Mouse (Mus musculus) embryo, embryonic 10 days (tissue): ENCODE measurements around the gene H2afj.
"Not testable (repeated sequence)": the region's sequence is repeated elsewhere in the genome, so short reads cannot be mapped to it uniquely, and the experiment has no call there.

ENCODE experiments used
- DNase-seq: peaks from one replicate; pipeline ENCODE4 v3.0.0-alpha.2; 2015; ENCODE audit warnings: low spot score

Gene H2afj

GRCm38 (mm10) chr6:136808014-136808417 lies at the start of gene H2afj:
H2afj (plus strand) TSS chr6:136808244.
- peak; percentile 97 for DNase-seq

- no peak for DNase-seq
Measured at GRCm38 (mm10) chr6:136763912-136764311, 44.1 kb upstream of the H2afj start.

- DNase-seq: no peak
Measured at GRCm38 (mm10) chr6:136769143-136769542, 38.9 kb upstream of the H2afj start.

- DNase-seq: no peak
Measured at GRCm38 (mm10) chr6:136769859-136770258, 38.2 kb upstream of the H2afj start.

DNA sequence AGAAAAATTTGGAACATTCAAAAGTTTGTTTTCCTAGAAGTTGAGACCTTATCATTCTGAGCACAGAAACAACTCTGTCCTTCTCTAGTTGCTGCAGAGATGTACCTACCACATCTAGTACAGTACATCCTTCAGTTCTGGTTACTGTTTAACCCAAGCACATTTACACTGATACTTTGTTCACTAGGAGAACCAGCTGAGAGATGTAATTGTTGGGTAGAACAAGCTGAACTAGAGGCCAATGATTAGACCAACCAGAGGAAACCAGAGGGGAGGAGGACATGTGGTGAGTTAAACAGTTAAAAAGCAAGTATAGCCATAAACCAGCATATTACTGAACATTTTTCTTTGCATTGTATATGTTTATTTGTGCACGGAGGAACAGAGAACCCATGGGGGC lies 31.7 kb upstream of the H2afj start:
- no peak for DNase-seq

- no peak for DNase-seq
Measured at GRCm38 (mm10) chr6:136781377-136781986, 26.6 kb upstream of the H2afj start, which contains the start of gene Gucy2c. Gucy2c (minus strand) TSS chr6:136781765.

DNA sequence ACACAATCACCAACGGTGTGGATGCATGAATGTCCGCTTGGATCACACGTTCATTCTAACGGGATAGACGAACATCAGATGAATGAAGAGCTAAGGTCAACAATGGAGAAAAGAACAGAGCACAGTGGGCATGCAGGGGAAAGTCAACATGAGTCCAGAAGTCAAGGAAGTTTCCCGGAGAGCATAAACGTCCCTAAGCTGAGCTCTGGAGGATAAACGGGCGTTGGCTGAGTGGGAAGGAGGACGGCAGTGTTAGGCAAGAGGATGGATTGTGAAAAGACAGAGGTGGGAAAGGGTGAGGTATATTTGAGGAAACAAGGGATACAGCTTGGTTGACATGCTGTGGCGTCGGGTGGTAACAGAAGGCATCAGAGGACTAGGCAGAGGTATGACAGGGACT lies 25.9 kb upstream of the H2afj start:
- DNase-seq: no peak

GRCm38 (mm10) chr6:136782761-136783160 lies 25.3 kb upstream of the H2afj start:
- no peak for DNase-seq

GRCm38 (mm10) chr6:136789391-136789971 lies 18.6 kb upstream of the H2afj start:
- DNase-seq: no peak

DNA sequence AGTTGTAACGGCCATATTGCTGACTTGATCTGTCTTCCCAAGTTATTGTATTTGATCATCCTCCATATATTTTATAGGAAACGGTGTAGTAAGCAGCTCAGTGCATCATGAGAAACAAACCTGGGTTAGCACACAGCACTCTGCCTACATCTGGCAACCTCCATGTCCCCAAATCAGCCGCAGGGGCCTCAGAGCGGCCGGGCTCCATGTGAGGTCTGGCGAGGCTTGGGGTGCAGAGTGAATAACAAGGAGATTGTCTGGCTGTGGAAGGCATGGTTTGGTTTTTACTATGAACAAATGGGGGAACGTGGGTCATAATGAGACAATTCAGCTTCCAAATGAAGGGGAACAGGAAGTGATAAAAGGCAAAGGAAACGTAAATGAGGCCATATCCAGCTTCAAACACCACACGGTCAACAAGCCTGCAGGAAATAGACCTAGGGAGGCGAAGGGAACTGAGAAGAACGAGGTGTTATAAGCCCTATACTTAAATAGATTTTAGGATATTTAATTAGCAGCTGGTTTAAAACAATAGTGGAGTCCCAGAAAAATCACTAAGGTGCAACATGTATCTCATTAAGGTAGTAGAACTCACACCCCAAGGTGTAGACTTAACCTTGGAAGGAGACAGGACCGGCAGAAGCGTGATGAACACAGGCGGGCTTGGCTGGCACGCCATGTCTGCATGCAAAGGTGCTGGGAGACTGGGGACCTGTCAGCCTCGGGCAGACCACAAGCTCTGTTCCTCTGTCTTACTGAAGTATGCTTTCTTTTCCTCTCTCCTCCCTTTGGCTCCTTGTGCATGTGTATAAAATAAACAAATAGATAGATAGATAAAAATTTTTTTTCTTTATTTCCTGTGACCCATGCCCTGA lies 14.9 kb upstream of the H2afj start:
- peak; percentile 27 for DNase-seq

DNA sequence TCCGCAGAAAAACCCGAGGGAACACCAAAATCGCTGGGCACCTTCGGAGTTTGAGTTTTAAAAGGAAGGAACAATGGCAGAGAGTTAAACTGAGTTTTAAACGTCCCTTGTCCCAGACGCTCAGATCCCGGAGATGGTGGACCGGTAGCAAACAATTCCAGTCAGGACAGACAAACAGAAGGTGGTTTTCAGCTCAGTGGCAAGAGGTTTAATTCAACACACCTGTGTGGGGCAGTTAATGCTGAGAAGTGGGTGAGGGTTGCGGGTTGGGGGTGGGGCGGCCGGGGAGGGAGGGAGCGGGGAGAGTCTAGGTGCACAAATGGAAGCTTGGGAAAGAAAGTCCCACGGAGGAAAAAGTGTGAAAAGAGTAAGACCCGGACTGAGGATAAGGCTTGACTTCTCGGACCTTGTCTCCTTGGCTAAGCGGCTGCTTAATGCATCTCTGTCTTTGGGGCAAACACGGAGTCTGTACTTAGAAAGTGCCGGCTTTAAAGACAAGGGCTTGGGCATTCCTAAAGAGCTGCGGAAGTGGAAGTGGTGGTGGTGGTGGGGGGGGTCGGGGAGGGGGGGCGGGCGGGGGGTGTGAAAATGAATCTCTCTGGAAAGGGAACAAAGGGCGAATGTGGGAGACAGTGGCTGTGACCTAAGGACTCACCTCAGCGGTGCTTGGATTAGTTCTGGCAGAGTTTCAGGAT lies 14.1 kb upstream of the H2afj start:
- DNase-seq: peak; percentile 27

- DNase-seq: no peak
Measured at GRCm38 (mm10) chr6:136795110-136795509, 12.9 kb upstream of the H2afj start.

DNA sequence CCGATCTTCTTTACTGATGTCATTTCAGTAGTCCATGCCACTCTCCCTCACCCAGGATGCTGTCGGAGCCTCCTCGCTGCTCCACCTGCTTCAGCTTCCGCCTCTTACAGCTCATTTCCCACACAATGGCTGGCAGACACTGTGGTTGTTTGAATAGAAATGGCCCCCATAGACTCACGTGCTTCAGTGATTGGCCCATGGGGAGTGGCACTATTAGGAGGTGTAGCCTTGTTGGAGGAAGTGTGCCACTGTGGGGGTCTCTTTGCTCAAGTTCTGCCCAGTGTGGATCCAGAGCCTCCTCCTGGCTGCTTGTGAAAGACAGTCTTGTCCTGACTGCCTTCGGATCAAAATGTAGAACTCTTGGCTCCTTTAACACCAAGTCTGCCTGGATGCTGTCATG lies 12.2 kb upstream of the H2afj start:
- DNase-seq: no peak

- not testable (repeated sequence) for DNase-seq
Measured at GRCm38 (mm10) chr6:136797874-136798693, 10.0 kb upstream of the H2afj start.

- DNase-seq: no peak
Measured at GRCm38 (mm10) chr6:136800710-136801109, 7.3 kb upstream of the H2afj start.

- DNase-seq: no peak
Measured at GRCm38 (mm10) chr6:136801274-136801673, 6.8 kb upstream of the H2afj start.

DNA sequence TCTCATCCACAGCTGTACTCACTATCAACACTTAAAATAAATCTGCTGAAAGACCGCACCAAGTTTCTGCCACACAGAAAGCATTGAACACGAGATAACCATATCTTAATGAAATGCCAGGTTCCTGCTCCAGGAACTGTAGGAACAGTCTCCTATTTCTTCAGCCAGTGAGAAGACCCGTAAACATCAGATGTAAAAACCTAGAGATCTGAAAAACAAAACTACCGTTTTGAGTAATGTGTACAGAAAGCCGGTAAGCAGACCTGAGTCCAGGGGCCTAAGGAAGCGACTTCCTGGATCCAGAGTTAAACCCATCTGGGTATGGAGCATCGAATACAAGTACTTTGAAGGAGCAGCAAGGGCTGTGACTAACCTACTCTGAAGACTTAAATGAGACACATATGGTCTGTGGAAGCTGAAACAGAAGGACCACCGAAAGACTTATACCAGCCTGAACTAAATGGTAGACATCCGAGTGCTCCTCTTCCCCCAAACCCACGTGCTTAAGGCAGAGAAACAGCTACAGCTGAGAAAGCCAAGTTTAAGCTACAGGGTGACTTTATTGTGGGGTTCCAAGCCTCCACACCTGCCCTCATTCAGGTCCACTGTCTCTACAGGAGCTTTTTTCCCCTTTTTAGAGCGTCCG lies 4.8 kb upstream of the H2afj start:
- no peak for DNase-seq

DNA sequence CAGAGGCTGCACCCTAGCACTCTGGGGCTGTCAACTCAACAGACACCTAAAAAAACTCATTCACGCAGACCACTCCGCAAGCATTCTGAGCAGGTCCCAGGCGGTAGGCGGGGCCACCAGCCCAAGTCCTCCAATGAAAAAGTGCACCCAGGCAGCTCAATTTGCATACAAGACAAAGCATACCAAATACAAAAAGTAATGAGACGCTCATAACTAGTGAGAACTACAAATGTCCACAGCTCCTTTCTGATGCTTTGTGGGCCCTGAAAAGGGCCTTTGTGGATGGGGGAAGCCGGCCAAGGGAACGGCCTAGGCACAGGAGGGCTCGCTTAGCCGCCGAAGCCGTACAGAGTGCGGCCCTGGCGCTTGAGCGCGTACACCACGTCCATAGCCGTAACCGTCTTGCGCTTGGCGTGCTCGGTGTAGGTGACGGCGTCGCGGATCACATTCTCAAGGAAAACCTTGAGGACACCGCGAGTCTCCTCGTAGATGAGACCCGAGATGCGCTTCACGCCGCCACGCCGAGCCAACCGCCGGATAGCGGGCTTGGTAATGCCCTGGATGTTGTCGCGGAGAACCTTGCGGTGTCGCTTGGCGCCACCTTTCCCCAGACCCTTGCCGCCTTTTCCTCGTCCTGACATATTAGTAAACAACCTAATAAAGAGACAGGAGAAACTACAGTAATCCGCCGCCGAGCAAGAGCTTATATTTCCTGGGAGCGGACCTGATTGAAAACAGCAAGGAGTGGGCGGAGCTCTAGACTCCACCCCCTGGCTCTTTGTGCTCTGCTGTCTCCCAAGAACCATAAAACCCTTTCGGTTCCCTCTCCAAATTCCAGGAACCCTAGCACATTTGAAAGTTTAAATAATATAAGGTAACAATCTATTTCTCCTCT lies 4.1 kb upstream of the H2afj start, which contains the start of gene Hist4h4:
Hist4h4 (minus strand) TSS at position 677 of the 895 bp plus-strand sequence.
- DNase-seq: peak; percentile 91

GRCm38 (mm10) chr6:136804705-136805408 lies 3.2 kb upstream of the H2afj start:
- peak; percentile 33 for DNase-seq
